Mouse (Mus musculus) brain, embryonic 18.5 days (tissue): ENCODE results near the gene Smco2.
A peak's percentile ranks its signal among the peaks of the same experiment; 100 is the strongest.
"Not testable (repeated sequence)": the region's sequence is repeated elsewhere in the genome, so short reads cannot be mapped to it uniquely, and the experiment has no call there.

Experiments used
- DNase-seq: peaks from one replicate; pipeline ENCODE4 v3.0.0-alpha.2; 2012; ENCODE audit warnings: low read depth, low spot score

Smco2 gene

DNA sequence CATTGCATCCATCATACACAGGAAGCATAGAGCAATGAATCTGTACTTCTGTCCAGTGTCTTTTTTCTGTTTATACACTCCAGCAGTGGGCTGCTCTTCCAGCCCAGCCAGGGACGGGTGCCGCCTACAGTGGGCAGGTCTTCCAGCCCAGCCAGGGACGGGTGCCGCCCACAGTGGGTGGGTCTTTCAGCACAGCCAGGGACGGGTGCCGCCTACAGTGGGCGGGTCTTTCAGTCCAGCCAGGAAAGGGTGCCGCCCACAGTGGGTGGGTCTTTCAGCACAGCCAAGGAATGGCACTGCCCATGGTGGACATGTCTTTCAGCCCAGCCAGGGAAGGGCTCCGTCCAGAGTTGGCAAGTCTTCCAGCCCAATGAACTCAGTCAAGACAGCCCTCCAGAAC lies 5.3 kb downstream of the Smco2 start:
- no peak for DNase-seq

DNA sequence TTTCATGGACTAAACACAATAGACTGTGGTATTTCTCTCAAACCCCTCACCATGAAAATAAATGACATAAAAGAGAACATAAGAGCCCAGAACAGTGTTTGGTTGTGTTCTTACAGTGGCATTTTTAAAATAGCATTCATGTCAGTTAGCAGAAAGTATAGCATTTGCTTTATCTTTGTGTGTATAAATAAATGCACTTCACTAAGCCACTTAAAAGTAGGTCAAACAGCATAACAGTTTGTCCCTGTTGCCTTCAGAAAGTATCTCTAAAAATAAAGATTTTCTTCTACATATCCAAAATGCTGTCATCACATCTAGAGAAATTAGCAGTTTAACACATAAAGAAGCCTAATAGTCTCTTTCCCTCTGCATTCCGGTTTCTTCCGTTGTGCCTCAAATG lies 7.5 kb downstream of the Smco2 start:
- DNase-seq = peak; percentile 4

DNA sequence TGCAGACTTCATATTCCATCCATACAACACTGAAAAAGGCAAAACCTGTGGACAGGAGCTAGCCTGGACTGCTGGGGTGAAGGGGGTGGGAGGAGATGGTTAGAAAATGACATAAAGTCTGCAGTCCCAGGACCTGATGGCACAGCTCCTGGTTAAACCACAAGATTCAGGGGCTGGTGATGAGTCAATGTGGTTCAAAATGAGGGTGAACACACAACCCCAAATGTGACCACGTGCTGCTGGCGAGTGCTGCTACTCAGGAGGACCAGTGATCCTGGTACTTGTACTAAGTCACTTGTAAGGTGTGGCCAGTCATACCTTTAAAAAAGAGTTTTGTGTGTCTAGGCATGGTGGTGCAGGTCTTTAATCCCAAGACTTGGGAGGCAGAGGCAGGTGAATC lies 13.2 kb downstream of the Smco2 start:
- no peak for DNase-seq

DNA sequence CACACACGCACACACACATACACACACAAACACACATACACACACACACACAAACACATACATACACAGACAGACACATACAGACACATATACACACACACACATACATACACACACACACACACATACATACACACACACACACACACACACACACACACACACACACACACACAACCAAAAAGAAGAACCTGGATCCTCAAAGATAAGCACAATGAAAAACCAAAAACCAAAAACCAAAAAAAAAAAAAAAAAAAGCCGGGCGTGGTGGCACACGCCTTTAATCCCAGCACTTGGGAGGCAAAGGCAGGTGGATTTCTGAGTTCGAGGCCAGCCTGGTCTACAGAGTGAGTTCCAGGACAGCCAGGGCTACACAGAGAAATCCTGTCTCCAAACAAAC lies 14.5 kb downstream of the Smco2 start:
- DNase-seq = not testable (repeated sequence)

DNA sequence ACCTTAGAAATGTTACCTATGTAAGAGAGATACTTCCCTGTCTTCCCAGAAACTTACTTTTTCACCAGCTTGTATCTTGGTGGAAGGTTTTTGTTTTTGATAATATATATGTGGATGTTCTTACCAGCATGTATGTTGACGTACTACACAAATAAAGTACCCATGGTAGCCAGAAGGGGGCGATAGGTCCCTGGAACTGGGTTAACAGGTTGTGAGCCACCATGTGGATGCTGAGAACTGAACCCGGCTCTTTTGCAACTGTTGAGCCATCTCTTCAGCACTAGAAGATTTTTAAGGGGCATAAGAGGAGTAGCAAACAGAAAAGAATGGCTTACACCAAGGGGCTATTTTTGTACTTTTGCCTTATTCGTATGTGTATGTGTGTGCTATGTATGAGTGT lies 15.8 kb downstream of the Smco2 start:
- no peak for DNase-seq

DNA sequence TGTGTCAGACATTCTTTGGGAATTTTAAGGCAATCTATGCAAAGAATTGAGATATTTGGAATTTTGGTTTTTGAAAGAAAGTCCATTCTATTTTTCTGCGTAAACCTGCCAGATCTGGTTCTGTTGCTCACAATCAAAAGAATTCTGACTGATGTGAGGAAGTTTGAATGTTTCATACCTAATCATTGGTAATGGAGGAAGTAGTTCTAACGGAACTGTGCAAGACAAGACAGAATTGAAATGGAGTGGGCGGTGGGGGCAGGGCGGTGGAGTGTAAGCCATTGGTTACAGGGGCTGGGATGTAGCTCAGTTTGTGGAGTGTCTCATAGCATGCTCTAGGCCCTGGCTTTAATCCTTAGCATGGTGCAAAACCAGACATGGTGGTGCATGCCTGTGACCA lies 22.1 kb downstream of the Smco2 start:
- no peak for DNase-seq

DNA sequence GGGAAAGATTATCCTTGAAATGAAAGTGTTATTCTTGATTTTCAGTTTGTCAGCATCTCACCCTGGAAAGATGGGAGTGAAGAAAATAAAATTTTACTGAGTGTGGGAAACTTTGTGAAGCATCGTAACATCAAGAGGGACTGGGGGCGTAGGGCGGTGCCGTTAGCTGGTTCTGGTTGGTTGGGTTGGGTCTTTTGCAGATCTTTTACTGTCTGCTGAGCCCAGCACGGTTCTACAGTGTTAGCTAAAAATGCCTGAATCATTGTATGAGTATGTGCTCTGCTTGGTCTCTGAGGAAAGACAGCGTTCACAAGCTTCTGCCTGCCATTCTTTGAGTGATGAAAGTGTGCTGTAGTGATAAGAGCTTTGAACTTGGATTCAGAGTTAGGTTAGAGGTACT lies 24.5 kb downstream of the Smco2 start:
- no peak for DNase-seq

DNA sequence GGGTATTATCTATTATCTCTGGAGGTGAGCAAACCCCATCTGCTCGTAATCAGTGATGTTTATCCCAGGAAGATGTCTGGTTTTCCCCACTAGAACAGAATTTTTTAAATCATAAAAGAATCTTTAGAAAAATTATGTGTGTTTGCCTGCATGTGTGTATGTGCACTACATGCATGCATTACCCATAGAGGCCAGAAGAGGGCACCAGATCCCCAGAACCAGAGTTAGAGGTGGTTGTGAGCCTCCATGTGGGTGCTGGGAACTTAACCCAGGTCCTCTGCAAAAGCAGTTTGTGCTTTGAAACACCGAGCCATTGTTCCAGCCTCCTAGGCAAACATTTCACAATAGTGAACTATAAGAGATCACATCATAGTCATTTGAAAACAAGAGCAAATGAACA lies 26.9 kb downstream of the Smco2 start:
- DNase-seq = no peak

DNA sequence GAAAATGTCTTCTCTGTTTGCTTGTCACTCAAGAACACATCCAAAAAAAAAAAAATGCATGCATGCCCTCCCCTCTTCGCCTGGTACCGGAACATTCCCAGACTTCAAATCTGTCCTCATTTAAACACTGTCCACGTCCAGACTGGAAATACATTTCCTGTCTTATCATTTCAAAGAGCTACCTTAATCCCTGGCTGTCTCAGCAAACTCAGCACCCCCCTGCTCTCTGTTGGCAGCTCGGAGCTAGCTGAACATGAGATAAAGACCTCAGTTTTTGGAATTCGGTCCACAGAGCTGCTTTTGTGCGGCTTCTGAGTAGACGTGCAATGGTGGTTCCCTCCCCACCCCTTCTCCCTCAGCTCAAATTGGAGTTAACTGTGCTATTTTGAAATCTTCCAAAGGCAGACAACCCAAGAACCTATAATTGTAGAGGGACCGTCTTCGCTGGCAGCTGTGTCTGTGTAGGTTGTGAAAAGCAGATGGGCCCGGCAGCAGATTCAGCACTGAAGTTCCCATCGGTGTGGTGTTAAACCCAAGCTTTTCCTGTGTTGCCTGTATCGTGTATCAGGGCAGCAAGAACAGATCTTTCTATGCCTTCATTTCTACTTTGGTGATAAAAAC lies 27.6 kb downstream of the Smco2 start:
- DNase-seq = peak; percentile 2

DNA sequence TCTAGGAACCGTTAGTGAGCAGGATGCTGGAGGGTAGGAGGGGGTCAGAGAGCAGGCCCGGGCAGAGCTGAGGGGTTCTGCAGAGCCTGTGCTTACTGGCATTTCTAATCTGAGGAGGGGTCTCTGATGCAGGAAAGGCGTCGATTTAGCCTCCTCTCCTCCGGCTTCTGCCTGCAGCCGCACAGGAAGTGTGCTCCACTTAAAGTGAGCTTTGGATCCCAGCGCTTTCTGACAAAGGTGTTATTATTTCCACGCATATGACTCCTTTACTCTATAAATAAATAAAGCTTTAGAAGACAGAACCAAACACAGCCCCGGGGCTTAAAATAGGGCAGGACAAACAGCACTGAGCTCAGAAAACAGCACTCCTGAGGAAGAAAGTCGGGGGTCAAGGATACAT lies 29.0 kb downstream of the Smco2 start:
- no peak for DNase-seq

DNA sequence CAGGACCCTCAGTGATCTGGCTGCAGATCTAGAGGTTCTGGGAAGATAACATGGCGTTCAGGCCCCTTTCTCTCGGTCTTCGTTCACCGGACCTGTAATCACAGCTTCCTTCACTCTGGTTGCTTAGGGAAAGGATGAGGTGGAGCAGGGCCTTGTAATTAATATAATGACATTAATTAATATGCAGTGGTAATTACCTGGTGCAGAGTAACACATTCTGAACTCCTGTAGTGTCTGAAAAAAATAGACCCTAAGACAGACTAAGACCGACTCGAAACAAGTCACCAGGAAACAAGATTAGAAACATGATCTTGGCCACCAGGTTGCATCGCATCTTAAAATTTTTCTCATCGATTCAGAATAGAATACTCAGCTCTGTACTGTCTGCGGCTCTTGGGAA lies 30.0 kb downstream of the Smco2 start:
- no peak for DNase-seq

DNA sequence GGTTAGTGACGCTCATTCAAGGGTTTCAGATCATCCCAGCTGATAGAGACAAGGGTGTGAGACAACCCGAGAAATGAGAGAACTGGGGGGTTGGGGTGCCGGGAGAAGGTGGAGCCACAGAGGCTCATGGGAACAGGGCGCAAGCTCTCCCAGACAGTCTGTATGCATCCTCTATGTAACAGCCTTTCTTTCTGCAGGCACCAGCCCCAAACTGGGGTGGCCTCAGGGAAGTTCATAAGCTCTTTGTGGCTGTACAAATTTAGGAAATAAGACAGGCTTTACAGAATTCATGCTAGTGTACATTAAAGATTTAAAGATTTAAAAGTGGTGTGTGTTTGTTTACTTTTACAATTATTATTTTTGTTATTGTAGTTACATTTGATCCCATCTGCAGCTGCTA lies 30.4 kb downstream of the Smco2 start:
- DNase-seq = no peak

DNA sequence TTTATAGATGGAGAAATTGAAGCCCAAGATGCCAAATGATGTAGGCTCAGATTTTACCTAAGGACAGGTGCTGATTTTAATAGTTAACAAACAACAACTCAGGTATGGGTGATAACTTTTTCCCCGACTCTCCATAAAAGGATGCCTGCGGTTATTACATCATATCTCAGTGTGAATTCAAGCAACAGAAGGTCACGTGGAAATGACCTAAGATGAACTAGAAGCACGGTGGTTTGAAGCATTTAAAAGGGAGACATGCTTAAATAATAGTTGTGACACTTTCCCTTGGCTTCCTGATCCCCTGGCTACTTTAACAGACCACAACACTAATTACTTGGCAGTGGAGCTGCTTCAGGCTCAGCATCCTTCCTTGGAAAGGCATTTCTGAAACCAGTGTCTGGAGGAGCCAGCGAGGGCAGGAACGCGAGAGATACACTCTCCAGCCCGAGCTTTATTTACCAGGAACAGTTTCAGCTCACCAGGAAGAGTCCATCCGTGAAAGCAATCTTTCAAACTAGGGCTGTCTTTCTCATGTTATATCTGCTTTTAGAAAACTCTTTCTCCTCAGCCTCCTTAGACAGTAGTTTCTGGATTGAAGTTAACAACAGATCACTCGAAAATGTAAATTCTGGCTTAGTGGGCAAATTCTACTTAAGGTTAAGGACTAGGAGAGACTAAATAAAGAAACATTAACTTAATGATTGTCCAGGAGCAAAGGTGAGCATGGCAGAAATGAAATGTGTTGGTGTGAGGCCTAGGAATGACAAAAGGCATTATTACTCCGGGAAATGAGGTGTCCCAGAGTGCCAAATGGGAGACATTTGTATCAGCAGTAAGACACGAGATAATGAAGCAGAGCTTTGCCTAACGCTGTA lies 32.2 kb downstream of the Smco2 start:
- DNase-seq = no peak

DNA sequence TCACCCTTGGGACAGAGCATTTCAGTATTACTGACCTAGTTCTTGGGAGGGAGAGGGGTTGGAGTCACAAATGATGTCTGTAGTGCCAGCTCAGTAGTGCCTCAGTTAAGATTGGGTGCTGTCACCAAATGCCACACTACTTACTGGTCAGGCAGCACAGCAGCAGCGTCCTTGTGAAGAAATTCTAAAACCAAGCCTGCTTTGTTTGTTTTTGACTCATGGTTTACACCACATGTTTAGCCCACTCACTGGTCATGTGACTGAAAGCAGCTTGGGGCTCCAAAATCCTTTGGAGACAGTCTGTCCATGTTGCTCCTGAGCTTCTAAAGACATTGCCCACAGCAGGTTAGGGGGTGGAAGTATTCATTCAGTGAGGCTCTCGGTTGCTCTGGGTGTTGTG lies 33.5 kb downstream of the Smco2 start:
- DNase-seq = no peak

DNA sequence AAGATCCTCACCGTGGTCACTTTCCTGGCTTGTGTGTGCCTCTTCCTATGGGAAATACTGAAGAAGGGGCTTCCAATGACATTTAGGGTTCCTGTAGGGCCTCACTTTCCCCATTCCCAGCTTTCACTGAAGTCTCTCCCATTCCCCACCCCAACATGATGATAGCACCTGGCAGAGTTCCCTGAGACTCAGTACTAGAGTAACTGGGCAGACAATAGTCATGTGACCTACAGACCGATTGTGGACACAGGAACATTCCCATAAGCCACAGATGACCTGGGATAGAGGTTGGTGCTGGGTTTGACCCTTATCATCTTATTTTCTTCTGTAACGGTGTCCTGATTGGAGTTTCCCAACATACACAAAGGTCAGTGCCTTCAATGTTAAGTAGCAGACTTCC lies 34.3 kb downstream of the Smco2 start:
- no peak for DNase-seq

DNA sequence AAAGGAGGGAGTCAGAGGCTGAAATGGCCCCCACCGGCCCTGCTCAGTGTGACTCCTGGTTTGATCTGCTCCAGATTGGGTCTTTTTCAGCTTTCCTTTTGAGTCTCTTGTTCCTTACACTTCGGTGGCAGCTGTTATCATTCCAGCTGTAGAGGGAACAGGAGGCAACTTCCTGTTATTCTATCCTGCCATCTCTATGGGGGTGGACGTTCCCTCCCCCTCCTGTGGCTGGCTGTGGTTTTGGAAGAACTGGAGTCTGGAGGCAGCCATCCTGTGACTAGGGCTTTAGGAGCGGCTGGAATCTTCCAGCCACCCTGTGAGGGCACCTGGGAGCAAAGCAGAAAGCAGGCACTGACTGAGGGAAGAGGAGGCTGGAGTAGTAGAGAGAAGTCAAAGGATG lies 34.9 kb downstream of the Smco2 start:
- no peak for DNase-seq

DNA sequence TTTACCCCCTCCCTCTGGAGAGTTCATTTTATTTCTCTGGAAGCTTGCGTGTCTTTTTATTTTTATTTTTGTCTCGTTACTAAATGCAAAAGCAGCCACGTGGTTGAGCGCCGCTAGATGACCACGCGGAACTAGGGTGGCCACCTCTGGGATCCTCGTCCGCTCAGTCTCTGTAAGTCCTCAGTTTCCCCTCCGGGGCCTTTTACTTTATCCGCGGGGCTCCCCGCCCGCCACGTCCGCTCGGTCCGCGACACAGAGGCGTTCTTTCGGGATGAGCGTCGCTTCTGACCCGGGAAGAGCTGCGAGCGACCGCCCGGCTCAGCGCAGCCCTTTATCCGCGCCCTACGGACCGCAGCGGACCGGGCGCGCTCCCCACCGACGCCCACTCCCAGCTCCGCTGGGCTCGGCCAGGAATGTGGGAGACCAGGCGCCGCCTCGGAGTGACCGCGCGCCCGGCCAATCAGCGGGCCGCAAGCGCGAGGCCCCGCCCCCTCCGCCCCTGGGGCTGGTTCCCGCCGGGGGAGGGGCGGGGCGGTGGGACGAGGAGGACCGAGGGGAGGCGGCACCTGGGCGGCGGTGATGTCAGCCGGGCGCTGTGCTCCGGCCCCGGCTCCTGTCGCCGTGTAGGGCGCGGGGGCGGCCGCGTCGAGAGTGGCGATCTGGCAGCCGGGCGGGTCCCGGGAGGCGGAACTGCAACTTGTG lies 38.2 kb downstream of the Smco2 start, which contains the start of gene Ppfibp1:
Gene Ppfibp1, plus strand, starts transcription at position 530 of the 702 bp plus-strand sequence.
- peak; percentile 76 for DNase-seq

DNA sequence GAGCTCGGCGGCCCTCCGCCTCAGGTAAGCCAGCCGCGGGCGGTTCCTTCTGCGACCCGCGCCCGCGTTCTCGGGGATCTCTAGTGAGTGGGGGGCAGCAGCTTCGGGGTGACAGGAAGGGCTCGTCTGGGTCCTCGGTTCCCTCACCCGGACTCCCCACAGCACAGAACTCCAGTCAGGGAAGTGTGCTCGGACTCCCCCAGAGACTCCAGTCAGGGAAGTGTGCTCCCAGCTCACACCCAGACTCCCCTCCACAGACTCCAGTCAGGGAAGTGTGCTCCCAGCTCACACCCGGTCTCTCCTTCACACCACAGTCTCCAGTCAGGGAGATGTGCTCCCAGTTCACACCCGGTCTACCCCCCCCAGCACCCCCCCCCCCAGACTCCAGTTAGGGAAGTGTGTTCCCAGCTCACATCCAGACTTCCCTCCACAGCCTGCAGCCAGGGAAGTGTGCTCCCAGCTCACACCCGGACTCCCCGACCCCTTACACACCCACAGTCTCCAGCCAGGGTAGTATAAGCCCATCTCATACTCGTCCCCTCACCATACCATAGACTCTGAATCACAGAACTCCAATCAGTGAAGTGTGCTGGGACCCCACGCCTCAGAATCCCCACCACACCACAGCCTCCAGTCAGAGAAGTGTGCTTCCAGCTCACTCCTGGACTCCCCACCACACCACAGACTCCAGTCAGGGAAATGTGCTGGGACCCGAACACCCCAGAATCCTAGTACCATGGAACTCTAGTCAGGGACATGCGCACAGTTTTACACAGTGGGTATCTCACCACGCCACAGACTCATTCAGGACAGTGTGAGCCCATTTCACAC lies 39.0 kb downstream of the Smco2 start:
- DNase-seq = no peak

DNA sequence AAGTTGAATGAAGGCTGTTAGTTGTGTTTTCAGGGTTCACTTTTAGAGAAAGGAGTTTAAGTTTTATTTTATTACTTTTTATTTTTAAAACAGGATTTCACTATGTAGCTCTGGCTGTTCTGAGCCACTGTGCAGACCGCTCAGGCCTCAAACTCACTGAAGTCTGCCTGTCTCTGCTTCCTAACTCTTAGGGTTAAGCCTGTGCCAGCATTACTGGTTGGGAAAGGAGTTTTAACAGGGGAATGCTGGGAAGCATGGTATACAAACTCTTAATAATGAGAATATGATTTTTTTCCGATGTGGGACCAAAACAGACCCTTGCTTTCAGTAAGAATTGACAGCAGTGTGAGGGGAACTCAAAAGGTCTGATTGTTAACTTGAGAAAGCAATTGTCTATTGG lies 40.3 kb downstream of the Smco2 start:
- no peak for DNase-seq

DNA sequence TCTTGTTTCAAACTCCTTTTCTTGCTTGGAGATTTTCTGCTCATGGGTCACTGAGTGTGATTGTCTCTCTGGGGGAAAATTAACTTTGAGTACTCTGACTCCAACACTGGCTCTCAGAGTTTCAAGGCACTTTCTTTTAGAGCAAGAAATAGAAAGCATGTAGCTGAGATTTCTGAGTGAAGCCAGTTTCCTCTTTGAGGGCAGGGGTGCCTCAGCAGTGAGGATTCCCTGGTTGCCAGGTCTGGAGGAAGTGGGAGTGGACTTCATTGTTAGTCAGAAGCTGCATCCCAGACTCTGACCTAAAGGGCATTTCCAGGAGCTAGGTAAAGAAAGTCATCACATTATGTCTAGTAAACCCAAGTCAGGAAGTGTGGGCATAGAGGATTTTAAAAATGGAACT lies 40.7 kb downstream of the Smco2 start:
- no peak for DNase-seq

DNA sequence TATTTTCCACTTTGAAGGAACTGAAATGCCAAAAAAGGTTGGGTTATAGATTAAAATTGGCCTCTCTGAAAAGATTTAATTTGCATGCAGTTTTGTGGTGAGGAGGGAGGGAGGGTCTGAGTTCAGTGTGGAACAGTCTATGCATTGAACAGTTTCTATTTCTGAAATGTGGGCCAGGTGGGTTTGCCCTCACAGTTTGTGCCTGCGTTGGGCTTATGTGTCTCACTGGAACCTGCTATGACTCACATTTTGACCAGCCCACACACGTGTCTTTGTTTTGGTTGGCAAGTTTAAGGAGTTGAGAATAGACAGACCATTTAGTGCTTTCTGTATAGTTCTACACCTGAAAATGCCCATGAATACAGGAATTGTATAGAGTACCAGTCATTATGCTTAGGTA lies 44.0 kb downstream of the Smco2 start:
- DNase-seq = no peak

DNA sequence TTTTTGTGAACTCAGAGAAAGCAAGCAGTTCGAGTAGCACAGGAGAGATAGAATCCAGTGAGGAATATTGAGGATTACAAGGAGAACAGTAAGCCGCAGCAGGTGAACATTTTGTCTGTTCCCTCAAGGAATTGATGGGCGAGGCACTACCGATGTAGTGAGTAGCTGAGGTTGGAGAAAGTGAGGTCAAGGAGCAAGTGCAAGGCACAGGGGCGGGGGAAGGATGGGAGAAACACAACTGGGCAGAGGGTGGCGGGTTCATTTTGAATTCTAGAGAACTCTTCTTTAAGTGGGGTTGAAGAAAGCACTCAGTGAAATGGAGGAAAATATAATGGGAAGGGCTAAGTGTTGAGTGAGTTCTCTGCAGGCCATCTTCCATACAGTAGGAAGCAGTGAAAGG lies 48.8 kb downstream of the Smco2 start:
- DNase-seq = no peak
